Mouse (Mus musculus): ENCODE results near the gene Prf1. TPM values are rescaled to one million over a fixed set of nuclear protein-coding genes. Genes with fewer than 3 reads are reported as not detected.

The Prf1 gene
- total RNA-seq, 1 experiment from 2014 or later, result not detected

DNA sequence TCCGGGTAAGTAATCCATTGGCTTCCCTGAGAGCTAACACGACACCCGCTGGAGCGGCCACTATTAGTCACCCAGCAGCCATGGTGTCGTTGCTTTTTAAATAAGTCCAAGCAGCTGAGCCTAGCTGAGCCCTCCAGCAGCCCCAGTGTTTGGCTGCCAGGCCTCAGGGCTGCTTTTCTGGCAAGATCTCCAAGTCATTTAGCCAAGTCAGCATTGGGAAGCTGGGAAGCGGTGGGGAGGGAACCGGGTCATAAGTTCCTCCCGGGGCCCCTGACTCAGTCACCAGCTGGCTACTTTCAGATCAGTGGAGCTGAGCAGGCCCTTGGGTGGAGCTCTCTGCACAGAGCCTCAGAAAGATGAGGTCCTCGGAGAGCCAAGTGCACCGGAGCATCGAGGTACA, 12.4 kb upstream of the Prf1 start:
- ATAC-seq (replicated peaks; ENCODE audit: low read depth, poor library complexity, severe bottlenecking), result no peak

DNA sequence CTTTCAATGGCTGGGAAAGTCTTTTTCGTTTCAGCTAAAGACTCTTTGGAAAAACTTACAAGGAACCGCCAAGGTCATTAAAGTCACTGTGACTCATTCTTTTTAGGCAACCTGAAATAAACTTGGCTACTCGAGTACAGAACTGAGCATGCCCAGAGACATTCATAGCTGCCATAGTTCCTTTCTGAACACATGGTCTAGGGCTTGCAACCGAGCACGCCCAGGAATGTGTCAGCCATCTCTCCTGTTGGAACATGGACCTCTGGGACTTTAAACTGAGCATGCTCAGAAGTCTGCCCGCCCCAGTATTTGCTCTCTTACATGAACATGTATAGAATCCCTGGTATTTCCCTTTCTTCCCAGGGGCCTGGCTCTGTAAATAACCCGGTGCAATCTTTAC, 11.4 kb upstream of the Prf1 start:
- no peak for ATAC-seq (replicated peaks; ENCODE audit: low read depth, poor library complexity, severe bottlenecking)

DNA sequence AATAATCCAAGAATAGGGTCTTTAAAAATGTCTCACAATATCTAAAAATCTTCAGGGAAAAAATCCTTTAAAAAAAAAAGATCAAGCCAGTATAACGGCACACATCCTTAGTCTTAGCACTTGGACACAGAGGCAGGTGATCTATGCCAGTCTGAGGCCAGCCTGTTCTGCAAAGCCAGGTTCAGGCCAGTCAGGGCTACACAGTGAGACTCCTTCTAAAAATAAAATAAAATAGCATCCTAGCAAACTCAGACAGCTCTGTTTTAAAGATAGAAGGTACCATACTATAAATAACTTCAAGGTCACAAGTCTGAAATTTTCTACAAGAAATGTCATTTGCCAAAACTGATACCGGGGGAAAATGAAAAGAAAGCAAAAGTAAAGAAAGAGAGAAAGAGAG, 7.6 kb upstream of the Prf1 start:
- ATAC-seq (replicated peaks; ENCODE audit: low read depth, poor library complexity, severe bottlenecking), result no peak

DNA sequence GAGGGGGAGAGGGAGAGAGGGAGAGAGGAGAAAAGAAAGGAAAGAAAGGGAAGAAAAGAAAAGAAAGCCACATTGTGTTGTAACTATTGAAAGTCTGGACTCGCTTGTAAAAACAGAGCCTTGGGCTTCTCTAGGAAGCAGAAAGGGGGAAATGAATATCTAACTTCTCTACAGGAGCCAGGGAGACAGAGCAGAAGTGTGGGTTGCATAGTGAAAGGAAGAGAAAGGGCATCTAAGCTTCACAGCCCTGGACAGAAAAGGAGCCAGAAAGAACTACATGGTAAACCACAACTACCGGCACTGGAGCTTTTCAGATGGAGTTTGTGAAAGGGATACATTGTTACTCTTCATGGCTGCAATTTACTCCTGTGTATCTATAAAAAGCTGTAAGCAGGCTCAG, 7.2 kb upstream of the Prf1 start:
- ATAC-seq (replicated peaks; ENCODE audit: low read depth, poor library complexity, severe bottlenecking), result peak; percentile 58; the same call in 1 of the 2 replicates

DNA sequence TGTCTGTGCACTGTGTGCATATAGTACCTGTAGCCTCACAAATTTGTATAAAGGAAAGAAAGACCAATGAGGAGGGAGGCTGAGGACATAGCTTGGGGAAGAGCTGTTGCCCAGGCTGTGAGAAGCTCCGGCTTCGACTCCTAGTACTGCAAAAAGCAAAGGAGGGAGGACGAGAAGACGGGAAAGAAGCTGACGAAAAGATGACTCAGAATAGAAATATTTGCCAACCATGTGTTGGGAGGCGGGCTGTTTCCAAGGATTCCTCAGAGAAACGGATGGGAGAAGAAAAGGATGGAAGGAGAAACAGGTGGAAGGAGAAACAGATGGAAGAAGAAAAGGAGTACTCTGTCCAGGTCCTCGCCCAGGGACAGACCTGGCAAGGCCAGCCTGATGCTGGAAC, 3.4 kb upstream of the Prf1 start:
- ATAC-seq (replicated peaks; ENCODE audit: low read depth, poor library complexity, severe bottlenecking), result no peak

DNA sequence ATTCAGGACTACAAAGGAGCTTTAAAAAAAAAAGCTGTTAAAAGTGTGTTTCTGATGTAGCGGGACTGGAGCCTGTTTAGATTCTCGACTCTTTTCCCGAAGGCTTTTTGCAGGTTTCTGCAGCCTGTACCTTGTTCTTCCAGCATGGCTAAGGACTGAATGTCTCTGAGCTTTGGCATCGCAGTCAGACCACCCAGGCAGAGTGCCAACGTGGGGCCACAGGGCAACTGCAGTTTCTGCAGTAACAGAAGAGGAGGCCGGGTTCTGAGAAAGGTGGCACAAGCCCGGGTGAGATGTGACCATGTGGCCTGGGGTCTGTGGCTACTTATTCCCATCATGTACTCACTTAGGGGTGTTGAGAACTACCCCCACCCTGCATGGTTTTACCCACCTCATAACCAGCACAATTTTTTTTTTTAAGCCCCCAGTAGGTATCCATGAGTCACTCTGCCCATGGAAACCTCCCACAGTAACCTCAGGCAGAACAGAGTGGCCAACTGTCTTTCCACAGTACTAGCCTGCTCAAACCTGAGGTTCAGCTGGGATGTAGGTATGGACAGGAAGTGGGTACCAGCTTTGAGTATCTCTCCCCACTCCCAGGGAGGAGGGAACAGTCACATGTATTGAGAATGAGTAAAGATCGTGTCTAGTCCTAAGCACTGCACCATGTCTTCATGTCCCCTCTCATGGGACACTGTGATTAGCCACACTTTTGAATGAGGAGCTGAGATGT, 754 bp upstream of the Prf1 start:
- peak; percentile 40 for ATAC-seq (replicated peaks; ENCODE audit: low read depth, poor library complexity, severe bottlenecking)

DNA sequence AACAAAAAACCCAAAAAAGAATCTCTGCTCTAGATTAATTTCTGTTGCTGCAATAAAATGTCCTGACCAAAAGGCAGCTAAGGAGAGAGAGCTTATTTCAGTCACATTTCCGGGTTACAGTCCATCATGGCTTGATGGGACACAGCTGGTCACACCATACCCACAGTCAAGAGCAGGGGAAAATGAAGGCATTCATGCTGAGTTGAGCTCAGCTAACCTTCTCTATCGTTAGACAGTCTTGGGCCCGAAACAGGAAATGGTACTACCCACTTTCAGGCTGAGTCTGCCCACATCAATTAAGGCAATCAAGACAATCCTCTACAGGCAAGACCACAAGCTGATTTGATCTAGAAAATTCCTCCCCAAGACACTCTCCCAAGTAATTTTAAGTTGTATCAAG, 3.4 kb downstream of the Prf1 start:
- no peak for ATAC-seq (replicated peaks; ENCODE audit: low read depth, poor library complexity, severe bottlenecking)

DNA sequence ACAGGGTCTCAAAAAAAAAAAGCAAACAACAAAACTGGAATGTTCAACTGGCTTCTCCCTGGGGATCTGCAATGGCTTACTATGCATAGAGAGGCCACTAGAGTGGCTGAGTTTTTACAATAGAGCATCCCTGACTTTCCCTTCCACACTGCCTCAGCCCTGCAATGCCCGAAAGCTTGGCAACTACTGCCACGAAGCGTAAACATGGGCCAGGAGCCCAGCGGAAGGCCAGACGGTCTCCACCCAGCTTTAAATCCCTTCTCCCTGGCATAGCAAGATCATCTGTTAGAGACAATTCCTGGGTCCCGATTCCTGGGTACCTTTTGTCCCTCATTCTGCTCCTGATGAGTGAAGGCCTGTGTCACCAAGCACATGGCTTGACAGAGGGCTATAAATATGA, 6.4 kb downstream of the Prf1 start:
- no peak for ATAC-seq (replicated peaks; ENCODE audit: low read depth, poor library complexity, severe bottlenecking)

DNA sequence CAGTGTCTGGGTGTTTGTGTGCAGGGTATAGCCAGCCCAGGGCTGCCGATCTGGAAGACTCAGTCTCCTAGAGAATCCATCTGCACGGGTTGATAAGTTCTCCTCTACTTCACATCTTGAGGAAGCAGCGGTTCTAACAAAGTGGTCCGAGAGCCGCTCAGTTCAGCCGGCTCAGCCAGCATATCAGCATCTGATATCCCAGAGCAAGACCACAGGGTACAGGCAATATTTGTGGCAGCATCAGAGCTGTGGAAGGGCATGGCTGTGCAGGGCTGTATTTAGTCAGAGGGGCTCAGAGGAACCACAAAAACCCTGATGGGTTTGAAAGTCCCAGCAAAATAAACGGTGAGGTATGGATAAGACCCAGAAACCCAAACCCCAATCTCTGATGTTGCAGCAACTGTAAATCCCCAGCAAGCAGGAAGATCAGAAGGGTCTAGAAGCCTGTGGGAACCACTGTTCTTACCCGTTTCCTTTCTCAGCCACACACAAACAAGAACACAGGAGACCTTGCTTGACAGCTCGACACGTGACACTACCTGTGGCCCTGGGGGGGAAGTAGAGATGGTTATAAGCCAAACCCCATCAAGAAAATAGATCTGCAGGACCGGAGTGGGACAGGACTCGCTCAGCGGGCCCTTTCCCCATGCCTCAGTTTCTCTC, 8.4 kb downstream of the Prf1 start:
- peak; percentile 95 for ATAC-seq (replicated peaks; ENCODE audit: low read depth, poor library complexity, severe bottlenecking)

DNA sequence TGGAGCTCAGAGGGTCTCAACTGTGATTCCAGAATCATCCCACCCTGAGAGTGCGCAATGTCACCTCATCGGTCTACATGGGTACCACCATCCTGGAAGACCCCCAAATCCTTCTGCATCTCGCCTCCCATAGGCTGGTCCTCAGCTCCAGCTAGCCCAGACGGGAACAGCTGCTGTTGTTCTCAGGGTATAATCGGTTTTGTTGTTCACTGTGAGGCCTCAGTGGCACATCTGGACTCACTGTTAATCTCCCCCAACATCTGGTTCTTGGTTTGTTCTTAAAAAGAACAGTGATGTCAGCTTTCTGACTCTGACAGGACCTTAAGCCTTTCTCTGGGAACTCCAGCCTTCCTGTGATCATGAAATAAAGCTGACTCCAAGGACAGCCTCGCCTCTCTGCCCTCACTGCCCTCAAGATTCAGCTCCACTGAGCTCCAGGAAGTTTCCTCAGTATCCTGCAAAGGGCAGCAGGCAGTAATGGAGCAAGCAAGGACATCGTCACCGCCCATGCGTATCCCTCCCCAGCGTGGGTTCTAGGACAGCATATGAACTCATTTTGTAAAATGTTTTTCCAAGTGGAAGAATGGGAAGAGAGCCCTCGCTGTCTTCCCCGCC, 11.2 kb downstream of the Prf1 start:
- ATAC-seq (replicated peaks; ENCODE audit: low read depth, poor library complexity, severe bottlenecking), result no peak

DNA sequence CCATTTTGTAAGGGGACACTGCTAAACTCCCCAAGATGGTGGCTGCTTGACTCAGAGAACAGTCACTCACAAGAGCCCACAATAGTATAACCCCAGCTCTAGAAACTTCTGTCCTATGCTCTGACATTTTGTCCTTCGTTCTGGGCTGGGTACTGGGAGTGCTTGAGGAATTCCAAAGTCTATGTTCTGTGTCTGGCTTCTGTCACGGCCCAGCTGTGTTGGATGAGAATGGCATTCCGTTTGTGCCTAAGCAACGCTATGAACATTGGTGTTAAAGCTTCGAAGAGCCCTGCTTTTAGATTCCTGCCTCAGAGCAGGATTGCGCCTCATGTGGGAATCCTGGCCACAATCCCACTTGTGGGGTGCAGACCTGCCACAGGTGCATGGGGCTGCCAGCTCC, 14.5 kb downstream of the Prf1 start:
- ATAC-seq (replicated peaks; ENCODE audit: low read depth, poor library complexity, severe bottlenecking), result no peak

DNA sequence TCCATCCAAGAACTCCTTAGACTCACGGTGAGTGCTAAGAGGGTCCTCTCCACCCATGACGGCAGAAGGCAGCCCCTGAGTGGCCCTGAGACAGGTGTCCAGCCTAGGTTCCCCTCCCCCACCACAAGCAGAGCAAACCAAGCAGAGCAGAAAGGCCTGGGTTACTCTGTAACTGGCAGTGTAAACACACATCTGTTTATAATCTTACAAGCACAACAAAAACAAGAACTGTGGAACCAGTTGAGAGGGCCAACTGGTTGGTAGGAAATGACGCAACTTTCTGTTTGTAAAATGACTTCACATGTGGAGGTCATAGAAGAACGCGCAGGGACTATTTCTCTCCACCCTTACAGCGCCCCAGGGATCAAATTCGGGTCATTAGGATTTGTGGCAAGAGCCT, 15.1 kb downstream of the Prf1 start:
- no peak for ATAC-seq (replicated peaks; ENCODE audit: low read depth, poor library complexity, severe bottlenecking)

DNA sequence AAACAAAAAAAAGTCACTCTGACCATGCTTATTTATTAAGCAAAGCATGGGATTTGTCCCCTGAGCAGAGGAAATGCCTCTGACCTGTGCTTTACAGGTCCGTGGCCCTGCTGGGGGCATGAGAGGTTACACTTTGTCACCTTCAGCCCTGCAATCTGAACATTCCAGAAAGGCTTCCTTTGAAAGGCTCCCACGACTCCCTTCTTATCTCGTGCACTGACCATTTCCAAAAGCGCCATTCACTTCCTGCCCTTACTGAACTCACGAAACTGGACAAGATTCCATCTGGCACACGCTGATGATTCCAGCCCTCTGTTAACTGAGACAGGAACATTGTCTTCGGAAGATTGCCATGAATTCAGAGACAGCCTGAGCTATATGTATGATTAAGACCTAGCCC, 16.1 kb downstream of the Prf1 start:
- no peak for ATAC-seq (replicated peaks; ENCODE audit: low read depth, poor library complexity, severe bottlenecking)

DNA sequence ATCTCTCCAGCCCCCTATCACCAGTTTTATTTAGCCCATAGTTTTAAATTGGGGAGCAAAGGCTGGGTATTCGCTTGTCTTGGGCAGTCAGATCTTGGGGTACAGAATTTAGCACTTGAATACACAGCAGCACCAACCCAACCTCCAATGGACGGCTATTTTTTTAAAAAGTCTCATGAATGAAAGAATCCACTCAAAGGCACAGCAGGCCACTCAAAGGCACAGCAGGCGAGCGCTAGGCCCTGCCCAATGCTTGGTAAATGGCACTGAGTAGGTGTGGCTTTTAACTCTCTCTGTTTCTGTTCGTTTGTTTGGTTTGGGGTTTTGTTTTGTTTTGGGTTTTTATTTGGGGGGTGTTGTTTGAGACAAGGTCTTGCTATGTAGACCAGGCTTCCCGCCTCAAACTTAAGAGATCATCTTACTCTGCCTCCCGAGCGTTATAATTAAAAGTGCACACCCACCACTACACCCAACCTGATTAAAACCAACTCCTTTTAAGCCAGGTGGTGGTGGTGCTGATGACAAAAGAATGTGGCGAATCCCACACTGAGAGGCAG, 17.8 kb downstream of the Prf1 start:
- ATAC-seq (replicated peaks; ENCODE audit: low read depth, poor library complexity, severe bottlenecking), result no peak

DNA sequence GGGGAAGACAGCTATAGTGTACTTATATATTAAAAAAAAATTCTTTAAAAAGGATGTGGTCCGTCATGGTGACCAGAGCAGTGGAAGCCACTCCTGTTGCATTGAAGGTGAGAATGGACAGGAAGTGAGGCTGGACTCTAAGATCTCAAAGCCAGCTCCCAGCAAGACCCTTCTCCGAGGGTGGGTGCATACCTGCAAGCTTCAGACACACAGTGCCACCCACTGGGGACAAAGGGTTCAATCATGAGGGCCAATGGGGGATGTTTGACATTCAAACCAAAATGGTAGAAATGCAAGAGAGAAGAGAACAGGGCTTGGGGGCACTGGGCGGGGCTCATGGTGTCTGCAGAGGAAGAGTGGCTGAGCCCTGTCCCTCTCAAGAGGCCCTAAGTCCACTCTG, 20.9 kb downstream of the Prf1 start:
- no peak for ATAC-seq (replicated peaks; ENCODE audit: low read depth, poor library complexity, severe bottlenecking)

DNA sequence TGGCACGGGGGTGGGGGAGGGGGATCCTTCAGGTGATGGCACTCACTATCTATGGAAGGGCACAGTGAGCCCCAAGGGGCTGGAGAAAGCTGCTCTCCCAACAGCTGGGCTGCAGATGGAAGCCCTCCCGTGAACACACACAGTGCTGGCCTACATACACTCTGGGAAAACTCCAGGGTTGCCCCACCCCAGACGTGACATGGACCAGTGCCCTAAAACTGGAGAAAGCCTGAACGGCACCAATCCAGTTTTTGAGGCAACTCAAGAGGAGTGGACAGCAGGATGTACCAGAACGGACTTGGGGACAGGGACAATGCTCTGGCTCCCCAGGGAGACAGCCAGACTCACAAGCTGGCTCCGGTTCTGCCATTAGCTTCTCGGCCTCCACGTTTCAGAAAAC, 27.1 kb downstream of the Prf1 start:
- ATAC-seq (replicated peaks; ENCODE audit: low read depth, poor library complexity, severe bottlenecking), result no peak

DNA sequence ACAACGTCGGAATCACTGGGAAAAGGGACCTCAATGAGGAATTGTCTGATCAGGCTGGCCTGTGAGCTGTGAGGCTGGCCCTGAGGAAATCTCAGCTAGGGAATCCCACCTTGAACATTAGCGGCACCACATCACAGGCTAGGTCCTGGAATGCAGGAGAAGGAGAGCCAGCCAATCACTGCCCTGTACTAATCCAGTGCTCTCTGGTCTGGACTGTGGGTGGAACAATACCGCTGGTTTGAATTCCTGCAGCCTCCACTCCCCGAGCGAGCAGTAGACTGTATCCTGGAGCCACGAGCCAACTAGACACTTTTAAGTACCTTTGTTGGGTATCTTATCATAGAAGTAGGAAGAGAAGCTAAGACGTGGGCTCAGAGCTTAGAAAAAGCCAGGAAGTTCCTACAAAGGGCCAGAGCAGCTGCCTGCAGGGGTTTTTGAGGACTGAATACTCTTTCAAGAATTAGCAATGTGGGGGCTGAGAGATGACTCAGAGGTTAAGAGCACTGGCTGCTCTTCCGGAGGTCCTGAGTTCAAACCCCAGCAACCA, 28.2 kb downstream of the Prf1 start:
- ATAC-seq (replicated peaks; ENCODE audit: low read depth, poor library complexity, severe bottlenecking), result no peak

DNA sequence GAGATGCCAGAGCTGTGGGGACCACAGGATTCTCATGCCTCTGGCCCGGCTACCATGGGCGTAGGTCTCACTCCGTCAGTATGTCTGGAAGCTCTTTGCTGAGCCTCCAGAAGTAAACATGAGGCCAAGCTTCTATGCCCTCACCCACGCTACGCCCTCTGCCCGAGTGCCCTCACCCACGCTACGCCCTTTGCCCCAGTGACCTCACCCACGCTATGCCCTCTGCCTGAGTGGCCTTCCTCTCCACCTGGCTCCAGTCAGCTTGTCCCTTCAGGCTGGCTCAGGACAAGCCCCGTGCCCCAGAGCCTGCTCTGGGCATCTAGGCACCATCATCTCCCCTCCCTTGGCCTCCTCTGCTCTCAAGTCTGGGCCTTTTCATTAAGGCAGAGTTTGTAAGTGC, 29.9 kb downstream of the Prf1 start:
- ATAC-seq (replicated peaks; ENCODE audit: low read depth, poor library complexity, severe bottlenecking), result no peak

DNA sequence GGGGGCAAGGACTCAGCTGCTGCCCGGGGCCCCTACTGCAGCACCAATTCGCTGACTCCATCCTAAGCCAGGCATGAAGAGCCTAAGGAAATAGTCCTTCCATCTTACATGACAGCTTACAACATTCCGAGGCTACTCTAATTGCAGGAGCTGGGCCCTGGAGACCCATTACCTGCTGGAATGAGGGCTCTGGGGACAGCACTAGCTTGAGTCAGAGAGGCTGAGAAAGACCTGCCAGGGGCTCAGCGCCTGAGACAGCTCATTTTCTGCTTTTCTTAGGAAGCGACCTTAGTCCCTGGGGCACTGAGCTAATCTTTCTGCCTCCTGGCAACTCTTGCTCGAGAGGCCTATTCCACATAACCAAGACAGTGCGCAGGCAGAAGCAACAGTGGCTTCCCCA, 31.3 kb downstream of the Prf1 start:
- no peak for ATAC-seq (replicated peaks; ENCODE audit: low read depth, poor library complexity, severe bottlenecking)

DNA sequence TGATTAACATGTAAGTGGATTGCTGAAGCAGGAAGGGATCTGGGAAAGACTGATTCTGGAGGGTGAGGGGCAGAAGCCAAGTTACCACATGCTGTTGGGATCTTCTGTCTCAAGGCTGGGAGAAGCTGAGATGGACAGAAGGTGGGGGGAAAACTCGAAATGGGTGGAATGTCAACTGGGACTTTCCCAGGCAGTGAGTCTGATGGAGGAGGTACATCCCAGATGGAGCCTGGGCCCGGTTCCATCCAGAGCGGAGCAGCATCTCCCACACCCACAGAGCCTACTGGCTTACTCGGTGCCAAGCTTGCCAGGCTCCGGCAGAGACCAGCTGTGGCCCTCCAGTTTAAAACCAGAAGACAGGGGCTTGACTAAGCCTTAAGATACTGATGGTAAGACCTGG, 33.4 kb downstream of the Prf1 start:
- no peak for ATAC-seq (replicated peaks; ENCODE audit: low read depth, poor library complexity, severe bottlenecking)

DNA sequence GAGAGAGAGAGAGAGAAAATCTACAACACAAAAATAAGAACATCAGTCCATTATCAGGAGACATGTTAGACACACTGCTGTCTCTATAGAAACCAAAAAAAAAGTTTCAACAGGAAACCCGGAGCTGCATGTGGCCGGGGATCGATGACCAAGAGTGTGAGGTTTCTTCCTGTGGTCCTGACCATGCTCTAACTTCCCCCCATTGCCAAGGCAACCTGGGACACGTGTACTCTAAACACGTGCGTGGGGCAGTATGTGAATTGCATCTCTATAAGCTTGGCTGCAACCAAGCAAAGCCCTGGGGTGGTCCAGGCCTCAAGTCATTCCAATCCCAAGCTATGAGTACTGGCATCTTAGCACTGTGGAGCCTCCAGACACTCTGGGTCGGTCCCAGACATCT, 36.9 kb downstream of the Prf1 start:
- ATAC-seq (replicated peaks; ENCODE audit: low read depth, poor library complexity, severe bottlenecking), result peak; percentile 77

All from common myeloid progenitor, adult 5-6 weeks (primary cell).